Mouse (Mus musculus) adrenal gland, adult 8-10 months (tissue): ENCODE data around the gene Hdgf. TPM values are rescaled to one million over a fixed set of nuclear protein-coding genes. Genes with fewer than 3 reads are reported as not detected.
A peak's percentile ranks its signal among the peaks of the same experiment; 100 is the strongest.

Experiments used
- DNase-seq: peaks from one replicate; pipeline ENCODE4 v3.0.0; 2022
- total RNA-seq, 4 experiments: library from RNA; stranded (reverse); gene quantifications; 2 replicates each; pipeline ENCODE4 v1.2.4; 2022

The Hdgf gene
- total RNA-seq, 4 experiments from 2014 or later, result 163 to 180 (median 172) TPM

DNA sequence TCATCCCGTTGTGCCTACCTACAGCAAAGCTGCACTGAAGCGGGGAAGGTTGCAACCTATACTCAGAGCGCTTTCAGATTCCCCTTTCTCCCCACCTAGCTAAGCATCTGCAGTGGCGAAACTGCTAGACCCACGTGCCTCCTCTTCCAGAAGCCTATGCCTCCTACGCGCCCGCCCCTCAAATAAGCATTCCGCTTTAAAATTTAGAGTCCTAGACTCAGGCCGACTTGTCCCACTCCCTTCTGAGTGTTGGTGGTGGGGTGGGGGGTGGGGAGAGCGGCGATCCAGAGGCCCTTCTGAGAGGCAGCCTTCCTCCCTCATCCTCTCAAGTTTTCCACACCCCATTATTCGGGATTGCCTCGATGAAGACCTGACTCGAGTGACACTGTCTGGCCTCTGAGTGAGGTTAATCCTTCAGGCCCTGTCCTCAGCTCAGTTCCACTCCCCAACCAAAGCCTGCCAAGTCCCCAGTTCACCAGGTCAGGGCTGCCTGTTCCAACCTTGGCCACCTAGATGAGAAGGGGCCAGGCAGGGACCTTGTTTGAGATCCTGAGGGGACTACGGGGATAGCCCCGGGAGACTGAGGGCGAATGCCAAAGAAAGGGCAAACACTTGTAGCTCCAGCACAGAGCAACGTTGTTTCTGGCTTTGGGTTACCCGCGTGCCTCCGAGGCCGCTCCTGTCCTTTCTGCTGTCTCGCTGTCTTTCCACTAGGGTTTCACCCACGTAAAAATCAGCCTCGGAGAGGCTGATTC is 41.1 kb downstream of the Hdgf start:
- no peak for DNase-seq

DNA sequence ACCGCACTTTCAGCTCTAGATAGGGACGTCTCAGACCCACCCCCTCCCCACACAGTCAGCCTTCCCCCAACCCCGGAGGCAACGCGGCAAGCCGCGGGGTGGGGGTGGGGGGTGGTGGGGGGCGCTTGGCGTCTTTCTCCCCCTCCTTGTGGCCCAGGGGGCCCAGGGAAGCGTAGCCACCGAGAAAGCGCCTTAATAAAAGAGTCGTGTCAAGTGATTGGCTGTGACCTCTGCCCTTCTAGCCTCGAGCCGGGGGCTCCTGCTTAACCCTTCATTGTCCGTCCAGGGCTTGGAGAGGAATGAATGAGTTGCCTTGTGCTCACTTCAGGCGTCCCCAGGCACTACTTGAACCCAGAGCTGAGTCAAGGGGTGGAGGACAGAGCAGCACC is 41.7 kb downstream of the Hdgf start:
- no peak for DNase-seq

DNA sequence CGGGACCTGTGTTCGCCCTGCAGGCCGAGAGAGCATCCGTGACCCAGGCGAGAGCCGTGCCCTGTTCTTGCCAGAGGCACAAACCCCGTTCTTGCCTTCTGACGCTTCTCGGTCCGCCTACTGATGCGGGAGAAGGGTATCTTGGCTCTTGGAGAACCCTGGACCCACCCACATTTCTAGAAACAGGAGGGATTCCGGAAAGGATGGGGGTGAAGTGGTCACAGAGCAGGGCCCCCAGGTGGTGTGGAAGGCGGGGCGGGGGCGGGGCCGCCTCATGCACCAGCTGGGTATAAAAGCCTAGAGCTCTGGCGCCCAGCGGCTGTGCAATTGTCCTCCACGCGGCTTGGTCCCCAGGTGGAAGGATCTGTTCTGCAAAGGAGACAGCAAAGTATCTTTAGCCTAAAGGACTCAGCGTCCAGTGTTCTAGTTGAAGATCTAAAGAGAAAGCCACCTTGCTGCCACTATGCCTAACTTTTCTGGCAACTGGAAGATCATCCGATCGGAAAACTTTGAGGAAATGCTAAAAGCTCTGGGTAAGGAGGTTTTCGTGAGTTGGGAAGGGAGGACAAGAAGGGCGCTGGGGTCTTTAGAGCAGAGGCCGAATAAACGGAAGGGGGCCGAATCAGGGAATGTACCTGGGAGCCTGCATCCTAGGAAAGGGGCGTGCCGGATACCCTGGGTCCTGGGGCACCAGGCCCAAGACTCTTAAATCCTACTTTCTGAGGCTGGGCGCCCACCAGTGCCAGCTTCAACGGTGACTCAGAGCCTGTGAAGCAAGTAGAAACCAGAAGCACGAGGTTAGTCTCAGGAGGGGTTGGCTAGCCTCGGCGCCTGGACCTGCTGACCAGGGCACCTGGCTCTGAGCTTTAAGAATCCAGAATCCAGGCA is 42.5 kb downstream of the Hdgf start, which contains the start of gene Crabp2:
Gene Crabp2 (plus strand): TSS at position 289 of the 888 bp plus-strand sequence.
- no peak for DNase-seq

DNA sequence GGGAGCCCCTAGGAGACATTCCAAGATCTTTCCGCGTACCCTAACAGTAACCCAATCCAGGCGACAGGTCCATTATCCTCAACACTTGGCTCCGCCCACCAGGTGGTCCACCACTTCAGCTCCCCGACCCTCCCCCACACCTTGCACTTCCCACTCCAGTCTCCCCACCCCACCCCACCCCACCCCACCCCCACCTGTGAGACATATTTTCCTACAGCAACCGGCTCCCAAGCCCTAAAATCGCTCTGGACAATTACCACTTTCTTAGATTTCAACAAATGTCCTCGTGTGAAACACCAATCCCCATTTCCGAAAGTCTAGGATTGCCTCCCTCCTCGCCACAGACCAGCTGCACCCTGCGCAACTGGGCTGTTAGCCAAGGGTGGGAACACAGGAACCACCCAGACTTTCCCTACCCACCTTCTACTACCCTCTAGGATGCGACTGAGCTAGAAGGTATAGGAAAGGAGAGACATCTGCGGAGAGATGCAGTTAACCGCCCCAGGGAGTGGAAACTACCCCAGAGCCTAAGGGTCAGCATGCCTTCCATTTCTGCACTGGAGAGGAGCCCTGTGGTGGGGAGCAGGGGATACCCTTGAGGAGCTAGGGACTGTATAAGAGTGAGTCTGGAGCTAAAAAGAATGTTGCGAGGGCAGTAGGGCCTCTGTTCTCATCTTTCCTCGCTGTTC is 43.3 kb downstream of the Hdgf start:
- no peak for DNase-seq

DNA sequence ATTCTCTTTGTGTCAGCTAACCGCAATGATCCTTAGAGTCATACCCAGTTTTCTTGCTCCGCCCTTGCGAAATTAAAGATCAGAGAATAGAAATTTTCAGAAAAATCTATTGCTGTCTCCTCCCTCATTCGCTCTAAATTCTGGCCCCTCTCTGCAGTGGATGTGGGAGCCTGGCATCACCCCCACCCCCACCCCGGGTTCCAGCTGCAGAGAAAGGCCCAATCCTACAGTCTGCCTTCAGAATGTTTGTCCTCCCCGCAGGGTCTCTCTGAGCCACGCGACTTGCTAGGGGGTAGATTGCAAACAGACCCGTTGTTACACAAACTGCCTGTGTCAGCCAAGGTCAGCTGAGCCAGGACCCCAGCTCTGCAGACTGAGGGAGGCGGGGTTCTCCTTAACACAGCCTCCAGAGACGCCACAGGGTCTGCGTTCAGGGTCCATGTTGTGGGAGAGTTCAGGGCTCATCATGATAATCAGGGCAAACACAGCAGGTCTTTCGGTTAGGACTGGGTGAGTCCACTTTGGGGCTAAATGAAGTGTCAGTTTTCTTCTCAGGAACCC is 43.9 kb downstream of the Hdgf start:
- no peak for DNase-seq

- DNase-seq, result no peak
Measured at GRCm38 (mm10) chr3:87951946-87952345, 45.8 kb downstream of the Hdgf start.

GRCm38 (mm10) chr3:87952440-87952839 is 46.3 kb downstream of the Hdgf start:
- no peak for DNase-seq

DNA sequence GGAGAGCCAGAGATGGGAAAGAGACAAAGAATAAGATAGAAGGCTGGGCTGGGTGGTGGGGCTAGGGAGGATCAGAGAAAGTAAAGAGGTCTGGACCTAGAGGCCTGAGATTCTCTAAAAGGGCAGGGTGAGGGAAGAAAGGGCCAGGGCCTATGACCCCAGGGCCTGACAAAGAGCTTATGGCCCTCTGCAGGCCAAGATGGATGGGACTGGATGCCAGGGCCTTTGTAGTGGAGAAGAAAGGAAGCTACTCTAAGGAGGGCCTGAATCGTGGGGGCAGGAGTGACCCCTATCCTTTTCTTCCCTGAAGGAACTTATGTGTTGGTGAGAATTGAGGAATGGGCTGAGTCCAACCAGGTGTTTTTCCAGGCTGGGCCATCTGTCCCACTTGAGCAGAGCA is 51.9 kb downstream of the Hdgf start:
- no peak for DNase-seq

- no peak for DNase-seq
Measured at GRCm38 (mm10) chr3:87958476-87958875, 52.4 kb downstream of the Hdgf start.

DNA sequence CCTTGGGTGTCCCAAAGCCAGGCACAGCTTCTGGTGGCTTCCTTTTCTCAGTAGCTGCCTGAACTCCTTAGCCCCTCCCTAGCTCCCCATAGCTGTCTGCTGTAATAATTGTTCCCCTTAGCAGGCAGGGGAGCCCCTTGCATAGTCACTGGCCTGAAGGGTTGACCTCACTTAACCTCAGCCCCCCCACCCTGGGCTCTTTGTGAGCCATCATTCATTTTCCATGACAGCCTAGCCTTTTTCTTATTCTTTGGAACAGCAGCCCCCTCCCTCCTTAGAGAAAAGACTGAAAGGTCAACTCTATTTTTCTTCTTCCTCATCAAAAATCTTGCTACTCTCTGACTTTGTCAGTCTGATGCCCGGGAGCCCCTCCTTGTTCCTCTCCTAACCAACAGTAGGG is 52.8 kb downstream of the Hdgf start:
- DNase-seq, result no peak

- no peak for DNase-seq
Measured at GRCm38 (mm10) chr3:87959371-87959770, 53.2 kb downstream of the Hdgf start.

DNA sequence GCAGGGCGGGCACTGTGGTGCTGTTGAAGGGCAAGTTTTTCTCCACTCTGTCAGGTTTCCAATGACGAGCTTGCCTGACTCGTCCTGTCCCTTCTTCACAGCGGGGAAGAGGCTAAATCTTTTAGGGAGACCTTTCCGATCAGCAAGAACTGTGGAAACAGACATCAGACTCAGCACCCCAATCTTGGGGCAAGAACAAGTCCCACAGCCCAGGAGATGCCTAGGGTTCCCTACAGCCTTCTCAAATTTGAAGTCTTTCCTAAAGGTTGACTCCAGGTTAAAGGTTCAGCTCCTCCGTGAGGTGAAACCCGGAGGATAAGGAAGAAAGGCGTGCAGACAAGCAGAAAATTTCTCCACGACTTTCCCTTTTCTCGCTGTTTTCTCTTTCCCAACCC is 54.1 kb downstream of the Hdgf start:
- no peak for DNase-seq

- peak; percentile 74 for DNase-seq
Measured at GRCm38 (mm10) chr3:87960586-87961191, 54.6 kb downstream of the Hdgf start.

Other genes starting within 250 kb of the Hdgf start
- gene Lrrc71, start 157.7 kb upstream of the Hdgf start, total RNA-seq, result 1 to 10 TPM in 1 of 4 experiments, under 1 TPM in 3; 0.32 to 1.6 (median 0.82) TPM
- gene Ntrk1, start 111.2 kb upstream of the Hdgf start, total RNA-seq, result 10 to 100 TPM in 2 of 4 experiments, 1 to 10 TPM in 2; 6.3 to 30.5 (median 13.1) TPM
- gene Insrr, start 109.4 kb upstream of the Hdgf start, total RNA-seq, result 1 to 10 TPM in 2 of 4 experiments, under 1 TPM in 2; 0.32 to 3.7 (median 1.9) TPM
- gene Pear1, start 82.0 kb upstream of the Hdgf start, total RNA-seq, result 10 to 100 TPM; 26.0 to 35.9 (median 29.7) TPM
- under 1 TPM; 0.20 to 0.62 (median 0.32) TPM for gene Sh2d2a, start 59.6 kb upstream of the Hdgf start, total RNA-seq
- gene Prcc, start 20.7 kb upstream of the Hdgf start, total RNA-seq, result 10 to 100 TPM; 47.5 to 49.4 (median 48.7) TPM
- gene Mrpl24, start 13.2 kb downstream of the Hdgf start, total RNA-seq, result 100 to 1,000 TPM; 121 to 146 (median 131) TPM
- gene Isg20l2, start 24.0 kb downstream of the Hdgf start, total RNA-seq, result 10 to 100 TPM; 17.9 to 20.0 (median 19.5) TPM
- 10 to 100 TPM; 18.6 to 27.6 (median 21.9) TPM for gene Rrnad1, start 24.4 kb downstream of the Hdgf start, total RNA-seq
- 1 to 10 TPM in 1 of 4 experiments, under 1 TPM in 2, not detected in 1; 0.31 to 1.0 (median 0.35) TPM for gene Crabp2, start 42.3 kb downstream of the Hdgf start, total RNA-seq
- 10 to 100 TPM in 1 of 4 experiments, 1 to 10 TPM in 3; 4.3 to 14.4 (median 6.8) TPM for gene Nes, start 64.8 kb downstream of the Hdgf start, total RNA-seq
- 100 to 1,000 TPM in 2 of 4 experiments, 10 to 100 TPM in 2; 83.1 to 117 (median 106) TPM for gene Bcan, start 93.9 kb downstream of the Hdgf start, total RNA-seq
- not detected for gene Hapln2, start 121.3 kb downstream of the Hdgf start, total RNA-seq
- 10 to 100 TPM; 12.9 to 16.6 (median 14.9) TPM for gene Gpatch4, start 136.8 kb downstream of the Hdgf start, total RNA-seq
- gene Naxe, start 152.2 kb downstream of the Hdgf start, total RNA-seq, result 100 to 1,000 TPM; 150 to 161 (median 155) TPM
- gene Ttc24, start 172.0 kb downstream of the Hdgf start, total RNA-seq, result not detected
- gene Iqgap3, start 175.7 kb downstream of the Hdgf start, total RNA-seq, result 1 to 10 TPM in 1 of 4 experiments, under 1 TPM in 3; 0.61 to 2.3 (median 0.73) TPM
- gene Mef2d, start 236.1 kb downstream of the Hdgf start, total RNA-seq, result 100 to 1,000 TPM in 1 of 4 experiments, 10 to 100 TPM in 3; 82.0 to 111 (median 89.0) TPM